Mouse (Mus musculus) G1E (cell line): ENCODE data around the gene Hyal2. TPM values are rescaled to one million over a fixed set of nuclear protein-coding genes. Genes with fewer than 3 reads are reported as not detected.

Source experiments
- ATAC-seq: 2 replicates; pipeline ENCODE4 v1.8.0; 2016; ENCODE audit warnings: mild to moderate bottlenecking; ENCODE audit not compliant: insufficient number of reproducible peaks, poor library complexity, low FRiP score, severe bottlenecking; ENCODE audit errors: extremely low read depth
- DNase-seq: peaks from one replicate; pipeline ENCODE4 v3.0.0; 2012; ENCODE audit warnings: low spot score
- H3K27me3 ChIP-seq: 2 replicates; pipeline ENCODE4 v1.6.1; 2012; ENCODE audit warnings: mild to moderate bottlenecking, low read length, inconsistent platforms; ENCODE audit not compliant: insufficient read depth
- H3K36me3 ChIP-seq: replicated peaks from 2 replicates; pipeline ENCODE3; 2012; ENCODE audit warnings: mild to moderate bottlenecking, inconsistent platforms
- H3K4me1 ChIP-seq: 2 replicates; pipeline ENCODE4 v1.6.1; 2012; ENCODE audit warnings: low read depth, low read length, inconsistent platforms, mixed read lengths; ENCODE audit not compliant: insufficient read depth
- H3K4me3 ChIP-seq: 2 replicates; pipeline ENCODE4 v1.5.1; 2012; ENCODE audit warnings: low read depth, mild to moderate bottlenecking, inconsistent platforms, low read length, moderate library complexity, mixed read lengths
- H3K9me3 ChIP-seq: replicated peaks from 2 replicates; pipeline ENCODE4 v1.6.1; 2012; ENCODE audit warnings: inconsistent platforms
- CTCF ChIP-seq: IDR thresholded peaks from 2 replicates; pipeline ENCODE4 v1.5.1; 2012; ENCODE audit warnings: low read depth, low read length, inconsistent platforms, mixed read lengths
- GATA1 ChIP-seq: IDR thresholded peaks from 2 replicates; pipeline ENCODE4 v1.6.1; 2012; ENCODE audit warnings: borderline replicate concordance, low read length, inconsistent platforms, mixed read lengths
- GATA2 ChIP-seq: IDR thresholded peaks from 2 replicates; pipeline ENCODE4 v1.6.1; 2012; ENCODE audit warnings: low read depth, low read length, inconsistent platforms, borderline replicate concordance
- POLR2AphosphoS5 ChIP-seq: IDR thresholded peaks from 2 replicates; pipeline ENCODE4 v1.6.1; 2012; ENCODE audit warnings: low read depth, low read length, inconsistent platforms; ENCODE audit not compliant: insufficient replicate concordance
- TAL1 ChIP-seq: conservative IDR thresholded peaks from 2 replicates; pipeline ENCODE4 v1.6.1; 2012; ENCODE audit warnings: low read depth, low read length, inconsistent platforms, mixed read lengths
- polyA plus RNA-seq: library from polyadenylated mRNA; stranded (reverse); fragments of >175 nt; gene quantifications from 2 replicates; pipeline ENCODE4 v1.2.3, GENCODE M21; 2012
- total RNA-seq, 2 experiments: library from RNA; stranded (forward) in 1 of 2; stranded (reverse) in 1 of 2; fragments of 200-1000 nt in 1 of 2; fragments of >200 nt in 1 of 2; fragmentation: Nextera tagmentation in 1 of 2; gene quantifications; 2 replicates each; pipeline ENCODE4 v1.2.3; 2014 to 2017

The Hyal2 gene
- total and polyA plus RNA-seq, 3 experiments, result 5.5 to 33.9 (median 11.7) TPM

GRCm38 (mm10) chr9:107545199-107545598 is 22.5 kb upstream of the Hyal2 start:
- H3K4me3 ChIP-seq, result no peak overlapping the region
- no peaks in the 10 kb centered on the region for H3K27me3 ChIP-seq
- ATAC-seq (no peak), DNase-seq (no peak)
- no peak for TF ChIP-seq TAL1
- no peak for TF ChIP-seq GATA2
- TF ChIP-seq GATA1, result no peak
- no peak for TF ChIP-seq CTCF
- no peak for TF ChIP-seq POLR2AphosphoS5
- H3K4me1 ChIP-seq, result peaks cover 74% of the 10 kb centered on the region
- peaks cover 45% of the 10 kb centered on the region for H3K36me3 ChIP-seq
- H3K9me3 ChIP-seq, result no peaks in the 10 kb centered on the region

- Histone ChIP-seq H3K9me3 (no peaks in the 10 kb centered on the region), H3K36me3 (peaks cover 43% of the 10 kb centered on the region), H3K4me1 (peaks cover 74% of the 10 kb centered on the region), H3K27me3 (no peaks in the 10 kb centered on the region; the same call in 1 of the 2 replicates), H3K4me3 (no peak overlapping the region)
- DNase-seq (peak; percentile 68), ATAC-seq (no peak)
- TF ChIP-seq TAL1 (no peak), CTCF (peak; percentile 79), GATA1 (no peak)
Measured at GRCm38 (mm10) chr9:107545602-107546001, 22.1 kb upstream of the Hyal2 start.

- ATAC-seq (peak; percentile 81), DNase-seq (peak; percentile 81)
- H3K4me3 ChIP-seq, result peak within 1 kb of the TSS; percentile 65; the same call in 1 of the 2 replicates
- H3K9me3 ChIP-seq, result no peaks in the 10 kb centered on the region
- H3K36me3 ChIP-seq, result peaks cover 42% of the 10 kb centered on the region
- TF ChIP-seq CTCF, result no peak
- TF ChIP-seq POLR2AphosphoS5, result no peak
- no peak for TF ChIP-seq TAL1
- H3K4me1 ChIP-seq, result peaks cover 76% of the 10 kb centered on the region
- peaks cover 5% of the 10 kb centered on the region; the same call in 1 of the 2 replicates for H3K27me3 ChIP-seq
Measured at GRCm38 (mm10) chr9:107547026-107547425, 20.7 kb upstream of the Hyal2 start, which contains the start of gene Zmynd10. Gene Zmynd10, plus strand, starts transcription at chr9:107547298.

GRCm38 (mm10) chr9:107547957-107548356 is 19.8 kb upstream of the Hyal2 start:
- ATAC-seq (no peak), DNase-seq (no peak)
- peaks cover 77% of the 10 kb centered on the region for H3K4me1 ChIP-seq
- no peaks in the 10 kb centered on the region for H3K9me3 ChIP-seq
- TF ChIP-seq CTCF (no peak), GATA2 (no peak), TAL1 (no peak), POLR2AphosphoS5 (no peak), GATA1 (no peak)
- peaks cover 5% of the 10 kb centered on the region; the same call in 1 of the 2 replicates for H3K27me3 ChIP-seq
- H3K4me3 ChIP-seq, result no peak overlapping the region; the same call in 1 of the 2 replicates
- H3K36me3 ChIP-seq, result peaks cover 46% of the 10 kb centered on the region

GRCm38 (mm10) chr9:107548820-107549219 is 18.9 kb upstream of the Hyal2 start:
- Histone ChIP-seq H3K36me3 (peaks cover 40% of the 10 kb centered on the region), H3K9me3 (no peaks in the 10 kb centered on the region), H3K27me3 (peaks cover 5% of the 10 kb centered on the region; the same call in 1 of the 2 replicates), H3K4me3 (no peak overlapping the region), H3K4me1 (peaks cover 79% of the 10 kb centered on the region)
- TF ChIP-seq GATA2, result no peak
- no peak for ATAC-seq
- DNase-seq, result no peak

- H3K27me3 ChIP-seq, result peaks cover 5% of the 10 kb centered on the region; the same call in 1 of the 2 replicates
- H3K9me3 ChIP-seq, result no peaks in the 10 kb centered on the region
- H3K4me3 ChIP-seq, result no peak overlapping the region
- H3K4me1 ChIP-seq, result peaks cover 75% of the 10 kb centered on the region
- ATAC-seq, result no peak
- no peak for DNase-seq
- TF ChIP-seq GATA1 (no peak), CTCF (no peak), GATA2 (no peak), POLR2AphosphoS5 (no peak), TAL1 (no peak)
- peaks cover 34% of the 10 kb centered on the region for H3K36me3 ChIP-seq
Measured at GRCm38 (mm10) chr9:107549297-107550074, 18.3 kb upstream of the Hyal2 start.
